Mouse (Mus musculus) CD4-positive helper T cell, adult 2 months (primary cell): Measurements from ENCODE around the gene Fcf1.

Experiments used
- DNase-seq: peaks from one replicate; pipeline ENCODE4 v3.0.0-alpha.2; 2012; ENCODE audit warnings: low read depth, missing footprints, low spot score

Fcf1 gene

GRCm38 (mm10) chr12:84968831-84969655, 1.7 kb upstream of the Fcf1 start:
- peak; percentile 42 for DNase-seq

- peak; percentile 44 for DNase-seq
Observed at GRCm38 (mm10) chr12:84969656-84970427, 855 bp upstream of the Fcf1 start.

GRCm38 (mm10) chr12:84979264-84979862, 8.7 kb downstream of the Fcf1 start:
- DNase-seq = no peak

GRCm38 (mm10) chr12:84989456-84989855, 18.8 kb downstream of the Fcf1 start:
- DNase-seq = no peak

GRCm38 (mm10) chr12:84995112-84995761, 24.5 kb downstream of the Fcf1 start:
- DNase-seq = no peak

GRCm38 (mm10) chr12:84996083-84996496, 25.4 kb downstream of the Fcf1 start, which contains the start of gene Ylpm1:
Gene Ylpm1 (plus strand): TSS chr12:84996321.
- peak; percentile 98 for DNase-seq

- no peak for DNase-seq
Observed at GRCm38 (mm10) chr12:84996501-84997398, 26.1 kb downstream of the Fcf1 start.

- DNase-seq = no peak
Observed at GRCm38 (mm10) chr12:84999053-84999452, 28.4 kb downstream of the Fcf1 start.

- DNase-seq = no peak
Observed at GRCm38 (mm10) chr12:85006206-85006605, 35.5 kb downstream of the Fcf1 start.

- DNase-seq = no peak
Observed at GRCm38 (mm10) chr12:85007021-85007420, 36.3 kb downstream of the Fcf1 start.

- DNase-seq = no peak
Observed at GRCm38 (mm10) chr12:85009776-85010175, 39.1 kb downstream of the Fcf1 start.

GRCm38 (mm10) chr12:85010541-85010940, 39.8 kb downstream of the Fcf1 start:
- DNase-seq = no peak

GRCm38 (mm10) chr12:85012185-85012584, 41.5 kb downstream of the Fcf1 start:
- DNase-seq = no peak

GRCm38 (mm10) chr12:85022071-85022470, 51.4 kb downstream of the Fcf1 start:
- DNase-seq = no peak

- DNase-seq = peak; percentile 40
Observed at GRCm38 (mm10) chr12:85032710-85033109, 62.0 kb downstream of the Fcf1 start.
